9 mouse cellular contexts compared by ENCODE assay signal in the genomic region with DNA sequence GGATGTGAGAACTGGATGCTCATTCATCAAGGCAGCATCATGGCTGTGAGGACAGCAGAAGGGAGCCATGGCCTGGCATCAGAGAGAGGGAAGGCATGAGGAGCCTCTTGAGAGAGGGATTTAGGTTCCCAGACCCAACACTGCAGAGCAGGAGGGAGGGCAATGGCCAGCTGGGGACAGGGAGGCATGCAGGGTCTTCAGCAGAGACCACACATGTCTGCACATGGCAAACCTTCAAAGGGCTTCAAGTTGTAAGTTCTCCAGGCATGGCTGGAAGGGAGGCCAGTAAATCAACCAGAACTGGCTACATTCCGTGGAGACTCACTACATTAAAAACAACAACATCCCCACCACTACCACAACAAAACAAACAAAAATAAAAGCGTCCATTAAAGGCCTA. TPM values are rescaled to one million over a fixed set of nuclear protein-coding genes. Genes with fewer than 3 reads are reported as not detected.
DNase-seq lines count a peak whose midpoint lies in the region; ATAC-seq and TF ChIP-seq lines count a peak whose summit lies in the region.
"Had no signal": no experiment of that assay in that cellular context is flagged by ENCODE, and none has a peak within 500 bp of the region (broad histone marks: within the 10 kb centered on the region; RNA-seq: fewer than 3 reads in every experiment).

No protein-coding gene starts in this region.

- no peaks in the 10 kb centered on the region for H3K27me3 ChIP-seq in hindbrain, embryonic 10.5 days (ENCODE audit: insufficient read depth, poor library complexity, severe bottlenecking)
- H3K27me3 ChIP-seq in hindbrain, embryonic 11.5 days (ENCODE audit: control insufficient read depth, insufficient read depth, low read length) = no peaks in the 10 kb centered on the region
- no peaks in the 10 kb centered on the region for H3K27me3 ChIP-seq in forebrain, embryonic 16.5 days (replicated peaks; ENCODE audit: control insufficient read depth, insufficient read depth, low read length)
- no peaks in the 10 kb centered on the region for H3K27me3 ChIP-seq in liver, embryonic 16.5 days (ENCODE audit: control insufficient read depth, insufficient read depth, low read depth, low read length)

- peak overlapping the region; percentile 86 for H3K27ac ChIP-seq in hindbrain, embryonic 10.5 days
- no peak overlapping the region for H3K27ac ChIP-seq in hindbrain, embryonic 11.5 days (ENCODE audit: low read depth, low read length)
- peak overlapping the region; percentile 14; the same call in 1 of the 2 replicates for H3K27ac ChIP-seq in cortical plate, adult 2 months (ENCODE audit: insufficient read depth, low read length)
- H3K27ac ChIP-seq in forebrain, embryonic 16.5 days (ENCODE audit: low read length) = peak overlapping the region; percentile 37; the same call in 1 of the 2 replicates
- peak overlapping the region; percentile 87 for H3K27ac ChIP-seq in liver, embryonic 16.5 days (ENCODE audit: low read length)

- DNase-seq in hindbrain, embryonic 10.5 days (ENCODE audit: low spot score) = no peak
- no peak for DNase-seq in hindbrain, embryonic 11.5 days (ENCODE audit: low spot score)
- DNase-seq in frontal cortex, adult 2 months (ENCODE audit: extremely low spot score in 1 of 2, low spot score in 1 of 2) = no peak
- DNase-seq in cerebellum, adult 11 months = no peak
- no peak for DNase-seq in gastrocnemius, adult 8-10 months (ENCODE audit: low spot score in 2 of 2)
- DNase-seq: right cerebral cortex, postnatal 14 days had no signal

- H3K4me1 ChIP-seq in hindbrain, embryonic 10.5 days (replicated peaks) = peaks cover 28% of the 10 kb centered on the region
- H3K4me1 ChIP-seq in hindbrain, embryonic 11.5 days (replicated peaks; ENCODE audit: control insufficient read depth, insufficient read depth, low read length) = peaks cover 3% of the 10 kb centered on the region; the same call in 1 of the 2 replicates
- H3K4me1 ChIP-seq in cortical plate, adult 2 months (ENCODE audit: control insufficient read depth, insufficient read depth, low read length) = no peaks in the 10 kb centered on the region
- H3K4me1 ChIP-seq in forebrain, embryonic 16.5 days (replicated peaks; ENCODE audit: control insufficient read depth, insufficient read depth, low read length) = peaks cover 13% of the 10 kb centered on the region
- H3K4me1 ChIP-seq in liver, embryonic 16.5 days (ENCODE audit: control insufficient read depth, low read depth, low read length) = peaks cover 36% of the 10 kb centered on the region

- TF ChIP-seq POLR2A in cortical plate, adult 2 months (IDR thresholded peaks at IDR 0.05; ENCODE audit: extremely low read depth, insufficient read depth, low read length) = no peak

- ATAC-seq in hindbrain, embryonic 11.5 days (ENCODE audit: low FRiP score) = no peak
- ATAC-seq in forebrain, embryonic 16.5 days = no peak
- 0 out of 2 replicates have a peak, but pooled peaks have one; percentile 1 for ATAC-seq in liver, embryonic 16.5 days (ENCODE audit: low read depth)

- no peak overlapping the region for H3K9ac ChIP-seq in hindbrain, embryonic 11.5 days (ENCODE audit: low read depth, low read length)
- no peak overlapping the region for H3K9ac ChIP-seq in forebrain, embryonic 16.5 days (replicated peaks; ENCODE audit: low read depth, low read length)
- peak overlapping the region; percentile 29 for H3K9ac ChIP-seq in liver, embryonic 16.5 days (ENCODE audit: low read depth, low read length)

- H3K4me2 ChIP-seq in hindbrain, embryonic 11.5 days (replicated peaks; ENCODE audit: low read depth, low read length) = no peak overlapping the region
- no peak overlapping the region for H3K4me2 ChIP-seq in forebrain, embryonic 16.5 days (ENCODE audit: low read length)
- peak overlapping the region; percentile 28; the same call in 1 of the 2 replicates for H3K4me2 ChIP-seq in liver, embryonic 16.5 days (ENCODE audit: low read depth, low read length)

- peaks cover 5% of the 10 kb centered on the region; the same call in 1 of the 2 replicates for H3K36me3 ChIP-seq in hindbrain, embryonic 10.5 days
- H3K36me3 ChIP-seq in hindbrain, embryonic 11.5 days (ENCODE audit: control insufficient read depth, insufficient read depth, low read length) = no peaks in the 10 kb centered on the region
- no peaks in the 10 kb centered on the region for H3K36me3 ChIP-seq in forebrain, embryonic 16.5 days (ENCODE audit: control insufficient read depth, insufficient read depth)
- H3K36me3 ChIP-seq in liver, embryonic 16.5 days (ENCODE audit: control insufficient read depth, insufficient read depth) = no peaks in the 10 kb centered on the region

- 77% methylated on average over 2 of the region's 2 CpGs for WGBS in hindbrain, embryonic 10.5 days
- WGBS in hindbrain, embryonic 11.5 days = 79% methylated on average over 2 of the region's 2 CpGs
- WGBS in forebrain, embryonic 16.5 days = 64% methylated on average over 2 of the region's 2 CpGs
- WGBS in liver, embryonic 16.5 days (ENCODE audit: insufficient replicate concordance) = 61% methylated on average over 2 of the region's 2 CpGs

- no peak for TF ChIP-seq CTCF in cortical plate, adult 2 months (IDR thresholded peaks at IDR 0.05; ENCODE audit: extremely low read depth, insufficient read depth, low read length)

- H3K4me3 ChIP-seq in hindbrain, embryonic 10.5 days = no peak overlapping the region
- H3K4me3 ChIP-seq in hindbrain, embryonic 11.5 days (ENCODE audit: low read depth, low read length) = no peak overlapping the region
- no peak overlapping the region for H3K4me3 ChIP-seq in cortical plate, adult 2 months (ENCODE audit: insufficient read depth, low read length)
- no peak overlapping the region for H3K4me3 ChIP-seq in forebrain, embryonic 16.5 days (replicated peaks; ENCODE audit: low read length)
- no peak overlapping the region for H3K4me3 ChIP-seq in liver, embryonic 16.5 days (ENCODE audit: low read depth, low read length)

- H3K9me3 ChIP-seq in hindbrain, embryonic 10.5 days = no peaks in the 10 kb centered on the region
- no peaks in the 10 kb centered on the region for H3K9me3 ChIP-seq in hindbrain, embryonic 11.5 days (ENCODE audit: control insufficient read depth, low read length)
- H3K9me3 ChIP-seq in forebrain, embryonic 16.5 days (ENCODE audit: control insufficient read depth, low read length) = no peaks in the 10 kb centered on the region
- H3K9me3 ChIP-seq in liver, embryonic 16.5 days (replicated peaks; ENCODE audit: control insufficient read depth, low read length) = no peaks in the 10 kb centered on the region; the same call in 1 of the 2 replicates

RNA-seq across cellular contexts. Expression of gene Rgs12, which starts 18.2 kb away (rescaled TPM):
- 62.4 and 74.3 TPM in 2 replicates for polyA plus RNA-seq in hindbrain, embryonic 10.5 days (2016; fragmentation: Nextera tagmentation; extraction: Ambion mirVana)
- 37.1 and 41.4 TPM in 2 replicates for polyA plus RNA-seq in hindbrain, embryonic 11.5 days (2014; fragmentation: Nextera tagmentation; extraction: Ambion mirVana)
- 35.4 and 40.9 TPM in 2 replicates for polyA plus RNA-seq in cortical plate, adult 2 months (2012; rRNA removed)
- polyA plus RNA-seq in forebrain, embryonic 16.5 days (2015; fragmentation: Nextera tagmentation; extraction: Ambion mirVana) = 60.8 and 62.4 TPM in 2 replicates
- polyA plus RNA-seq in liver, embryonic 16.5 days (2015; fragmentation: Nextera tagmentation; extraction: Ambion mirVana) = 15.7 and 16.2 TPM in 2 replicates
- 58.1 and 62.0 TPM in 2 replicates for polyA plus RNA-seq in frontal cortex, adult 2 months (2012; rRNA removed)
- 1 to 10 TPM; 1.8 to 2.6 (median 2.2) TPM for total RNA-seq in gastrocnemius, adult 8-10 months (2022)

RNA-seq across cellular contexts. Expression of gene Msantd1, which starts 23.3 kb away (rescaled TPM):
- polyA plus RNA-seq in hindbrain, embryonic 10.5 days (2016; fragmentation: Nextera tagmentation; extraction: Ambion mirVana) = 1.4 and 2.6 TPM in 2 replicates
- 1.7 and 2.7 TPM in 2 replicates for polyA plus RNA-seq in hindbrain, embryonic 11.5 days (2014; fragmentation: Nextera tagmentation; extraction: Ambion mirVana)
- 6.4 and 9.1 TPM in 2 replicates for polyA plus RNA-seq in cortical plate, adult 2 months (2012; rRNA removed)
- polyA plus RNA-seq in forebrain, embryonic 16.5 days (2015; fragmentation: Nextera tagmentation; extraction: Ambion mirVana) = 4.9 and 7.2 TPM in 2 replicates
- polyA plus RNA-seq in liver, embryonic 16.5 days (2015; fragmentation: Nextera tagmentation; extraction: Ambion mirVana) = 0.09 and 0.37 TPM in 2 replicates
- 8.1 and 9.0 TPM in 2 replicates for polyA plus RNA-seq in frontal cortex, adult 2 months (2012; rRNA removed)
- under 1 TPM; 0.10 to 0.56 (median 0.20) TPM for total RNA-seq in gastrocnemius, adult 8-10 months (2022)
